Mouse (Mus musculus): Measurements from ENCODE around the gene Atl1. TPM values are rescaled to one million over a fixed set of nuclear protein-coding genes. Genes with fewer than 3 reads are reported as not detected.

Gene Atl1
- 1 to 10 TPM; 1.7 to 2.1 TPM for total RNA-seq (2021)
- long read RNA-seq, experiment 1, partial matches to known transcripts: 0 of 3 reads
- long read RNA-seq, experiment 1, other reads (novel, unspliced or antisense): 3 of 3 reads
- long read RNA-seq, experiment 2, partial matches to known transcripts: 0 of 2 reads
- long read RNA-seq, experiment 2, other reads (novel, unspliced or antisense): 2 of 2 reads

GRCm38 (mm10) chr12:69892371-69893251 lies at the start of gene Atl1, which contains the start of gene Map4k5:
Gene Atl1, plus strand, starts transcription at chr12:69892614.
Gene Map4k5, minus strand, starts transcription at chr12:69893200.
- intact Hi-C loops (cut with DNase I): loop anchor here (1.0 to 5.0 kb wide), 3 partner anchors 45 to 160 kb away; no protein-coding TSS in a partner anchor

DNA sequence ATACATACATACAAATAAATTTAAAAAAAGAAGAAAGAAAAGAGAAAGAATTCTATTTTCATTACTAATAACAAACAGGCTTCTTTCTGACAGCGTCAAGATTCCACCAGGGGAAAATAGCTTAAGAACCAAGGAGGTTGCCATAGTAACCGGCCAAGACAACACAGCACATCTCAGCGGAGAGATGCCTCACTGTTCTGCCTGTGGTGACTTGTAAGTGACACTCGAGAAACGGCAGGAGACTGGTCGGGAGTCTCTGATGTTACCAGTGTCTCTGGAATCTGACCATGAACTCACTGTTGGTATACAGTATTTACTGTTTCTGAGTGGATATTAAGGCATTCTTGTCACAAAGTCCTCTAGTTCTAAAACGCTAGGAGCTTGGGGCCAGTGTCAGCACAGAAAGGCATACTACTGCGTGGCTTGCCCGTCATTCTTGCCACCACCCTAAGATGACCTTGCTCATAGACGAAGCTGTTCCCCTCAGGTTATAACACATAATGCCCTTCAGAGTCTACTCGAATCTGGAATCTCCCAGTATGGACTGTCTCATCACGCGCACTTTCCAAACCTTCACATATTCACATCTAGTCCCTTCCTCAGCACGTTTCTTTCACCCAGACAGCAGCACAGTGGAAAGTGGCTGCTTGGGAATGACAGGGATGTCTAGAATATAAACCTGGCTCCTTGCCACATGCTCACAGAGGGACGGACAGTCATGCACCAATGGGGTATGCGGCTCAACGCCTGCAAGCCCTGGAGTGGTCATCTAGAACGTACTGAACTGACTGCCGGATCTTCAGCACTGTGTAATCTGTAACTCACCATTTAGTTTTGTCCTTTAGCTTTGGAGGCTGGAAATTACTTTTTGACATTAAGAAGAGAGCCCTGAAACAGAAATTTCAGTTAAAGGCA lies 48.6 kb upstream of the Atl1 start:
- DNase-seq: no peak

More at GRCm38 (mm10) chr12:69892371-69893251, at the start of gene Atl1, which contains the start of gene Map4k5:
- DNase-seq: peak; percentile 83 to 85

DNA sequence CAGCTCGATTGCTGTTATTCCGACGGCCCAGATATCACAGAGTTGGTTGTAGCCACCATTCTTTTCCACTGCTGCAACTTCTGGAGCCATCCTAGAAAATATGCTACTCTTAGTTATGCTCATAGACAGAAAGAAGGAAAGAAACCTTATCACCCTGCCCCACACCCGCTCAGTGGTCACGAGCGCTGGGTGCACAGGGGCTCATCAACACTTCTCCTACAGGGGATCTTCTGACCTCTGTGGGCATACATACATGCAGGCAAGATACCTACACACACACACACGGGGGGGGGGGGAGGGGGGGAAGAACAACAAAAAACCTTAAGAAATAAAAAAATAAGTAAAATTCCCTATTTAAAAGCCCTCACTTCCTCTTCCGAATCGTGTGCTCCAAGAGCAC lies 46.7 kb upstream of the Atl1 start:
- DNase-seq: no peak
- intact Hi-C loops (cut with DNase I): loop anchor here (5.0 kb wide), 1 partner anchor 47 kb away; the partner anchor contains the start of genes Atl1 and Map4k5

More for the DNA sequence above, 48.6 kb upstream of the Atl1 start:
- intact Hi-C loops (cut with DNase I): no loop called here

DNA sequence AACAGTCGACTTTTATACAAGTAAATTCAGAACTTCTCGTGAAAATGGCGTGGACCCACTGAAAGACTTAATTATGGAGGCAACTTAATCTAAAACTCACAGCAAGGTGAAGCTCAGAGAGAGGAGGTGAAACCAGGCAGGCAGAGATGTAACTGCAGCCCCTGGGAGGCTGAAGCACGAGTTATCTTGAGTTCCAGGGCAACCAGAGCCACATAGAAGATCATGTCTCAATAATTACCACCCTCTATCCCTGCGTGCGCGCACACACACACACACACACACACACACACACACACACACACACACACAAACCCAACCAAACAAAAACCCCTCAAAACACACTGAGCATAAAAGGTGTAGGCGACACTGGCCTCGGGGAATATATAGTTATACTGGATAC lies 45.9 kb upstream of the Atl1 start:
- DNase-seq: no peak
- intact Hi-C loops (cut with DNase I): loop anchor here (5.0 kb wide), 1 partner anchor 46 kb away; the partner anchor contains the start of genes Atl1 and Map4k5

DNA sequence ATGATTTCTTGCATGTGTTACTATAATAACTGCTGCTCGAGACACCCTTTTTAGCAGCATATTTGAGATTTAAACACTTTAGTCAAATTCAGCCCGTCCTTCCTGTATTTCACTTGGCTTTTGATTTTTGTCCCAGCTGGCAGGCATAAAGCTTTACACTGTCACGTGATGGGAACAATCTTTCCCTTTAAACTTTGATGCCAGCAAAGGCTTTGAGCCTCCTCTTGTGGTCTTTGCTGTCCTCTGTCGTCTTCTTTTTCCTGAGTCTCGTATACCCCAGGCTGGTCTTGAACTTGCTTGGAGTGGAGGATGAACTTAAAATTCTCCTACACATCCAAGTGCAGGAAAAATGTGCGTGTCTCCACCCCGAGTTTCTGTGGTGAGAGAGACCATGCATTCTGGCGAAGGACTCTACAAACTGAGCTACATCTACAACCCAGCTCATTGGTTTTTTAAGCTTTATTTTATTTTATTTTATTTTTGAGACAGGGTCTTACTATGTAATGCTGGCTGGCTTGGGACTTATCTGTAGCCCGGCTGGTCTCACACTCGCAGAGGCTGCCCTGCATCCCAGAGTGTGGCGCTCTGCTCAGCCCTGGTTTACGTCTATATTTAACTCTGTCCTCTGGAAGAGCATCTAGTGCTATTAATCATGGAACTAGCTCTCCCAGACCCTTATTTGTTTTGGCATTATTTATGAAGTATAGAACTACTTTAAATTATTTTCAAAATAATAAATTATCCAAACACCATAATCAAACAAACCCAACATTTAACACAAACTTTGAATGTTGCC lies 44.1 kb upstream of the Atl1 start:
- no peak for DNase-seq
- intact Hi-C loops (cut with DNase I): loop anchor here (5.0 kb wide), 1 partner anchor 44 kb away; the partner anchor contains the start of genes Atl1 and Map4k5

DNA sequence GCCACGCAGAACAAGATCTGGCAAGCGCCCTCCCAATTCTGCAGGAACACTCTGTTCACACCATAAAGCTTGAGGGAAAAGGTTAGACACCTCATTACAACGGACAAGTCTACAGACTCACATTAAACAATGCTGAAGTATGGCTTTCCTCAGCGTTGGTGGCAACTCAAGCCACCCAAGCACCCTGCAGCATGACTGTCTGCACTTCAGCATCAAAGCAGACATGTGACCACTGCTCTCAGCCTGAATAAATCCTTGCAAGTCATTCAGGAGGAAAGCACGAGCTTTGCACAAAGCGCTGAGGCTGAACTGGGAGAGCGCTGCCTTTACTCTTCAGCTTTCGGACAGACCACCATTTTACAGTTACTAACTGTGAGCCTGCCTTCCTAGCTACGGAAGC lies 40.1 kb upstream of the Atl1 start:
- no peak for DNase-seq
- intact Hi-C loops (cut with DNase I): no loop called here

DNA sequence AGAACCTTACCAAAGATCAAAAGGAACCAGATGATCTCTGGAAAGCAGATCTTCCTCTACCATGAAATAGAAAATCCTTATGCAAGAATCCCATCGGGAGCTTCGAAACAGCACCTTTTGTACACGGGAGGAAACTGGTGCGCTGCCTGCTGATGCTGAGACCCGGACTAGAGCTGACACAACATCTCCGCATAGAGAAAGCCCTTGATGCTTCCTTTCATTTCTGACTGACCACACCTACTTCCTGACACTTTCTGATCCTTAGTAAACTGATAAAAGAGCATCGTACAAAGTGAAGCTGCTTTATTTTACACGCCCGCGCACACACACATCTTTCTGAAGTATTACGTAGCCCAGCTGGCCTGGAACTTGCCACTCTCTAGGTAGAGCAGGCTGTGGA lies 39.0 kb upstream of the Atl1 start:
- intact Hi-C loops (cut with DNase I): no loop called here

GRCm38 (mm10) chr12:69853942-69854341 lies 38.5 kb upstream of the Atl1 start:
- intact Hi-C loops (cut with DNase I): no loop called here
- DNase-seq: no peak

More for the DNA sequence above, 39.0 kb upstream of the Atl1 start:
- DNase-seq: no peak

DNA sequence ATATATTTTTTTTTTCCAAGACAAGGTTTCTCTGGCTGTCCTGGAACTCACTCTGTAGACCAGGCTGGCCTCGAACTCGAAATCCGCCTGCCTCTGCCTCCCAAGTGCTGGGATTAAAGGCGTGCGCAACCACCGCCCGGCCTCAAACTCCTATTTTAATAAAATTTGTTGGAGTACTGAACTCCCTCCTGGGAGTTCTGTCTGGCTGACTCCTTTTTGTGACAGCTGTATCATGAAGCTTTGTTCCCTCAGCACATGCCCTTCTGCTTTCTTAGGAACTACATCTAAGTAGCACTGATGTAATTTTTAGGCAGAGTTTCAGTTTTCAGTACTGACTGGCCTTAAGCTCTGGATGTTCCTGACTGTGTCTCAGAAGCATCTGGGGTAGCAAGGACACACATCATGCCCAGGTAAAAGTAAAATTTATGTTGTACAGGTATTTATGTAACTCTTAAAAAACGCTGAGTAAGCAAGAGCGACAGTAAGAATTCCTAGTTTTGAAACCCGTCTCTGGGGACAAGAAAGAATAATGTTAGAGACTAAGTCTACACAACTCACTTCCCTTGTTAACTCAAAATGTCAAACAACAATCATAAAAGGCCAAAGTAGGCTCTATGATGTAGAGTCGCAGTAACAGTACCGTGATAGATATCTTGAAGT lies 36.6 kb upstream of the Atl1 start:
- intact Hi-C loops (cut with DNase I): no loop called here
- no peak for DNase-seq

DNA sequence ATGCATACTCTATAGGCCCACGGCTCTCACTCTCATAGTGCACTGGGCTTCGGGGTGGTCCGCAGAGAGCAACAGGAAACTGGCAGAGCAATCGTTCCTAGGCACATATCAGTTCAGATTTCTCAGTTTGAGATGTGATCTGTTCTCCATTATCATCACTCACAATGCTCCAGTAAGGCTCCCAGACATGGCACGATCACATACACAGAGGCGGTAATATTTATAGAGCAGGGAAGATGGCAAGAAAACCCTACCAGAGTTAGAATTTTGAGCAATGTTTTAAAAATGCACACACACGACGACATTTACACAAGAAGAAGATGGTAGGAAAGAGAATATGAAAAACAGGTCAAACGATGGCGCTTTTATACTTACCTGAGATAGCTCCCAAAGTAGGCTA lies 36.0 kb upstream of the Atl1 start:
- intact Hi-C loops (cut with DNase I): no loop called here
- DNase-seq: no peak

- intact Hi-C loops (cut with DNase I): no loop called here
- DNase-seq: no peak
Observed at GRCm38 (mm10) chr12:69857597-69857996, 34.8 kb upstream of the Atl1 start.

DNA sequence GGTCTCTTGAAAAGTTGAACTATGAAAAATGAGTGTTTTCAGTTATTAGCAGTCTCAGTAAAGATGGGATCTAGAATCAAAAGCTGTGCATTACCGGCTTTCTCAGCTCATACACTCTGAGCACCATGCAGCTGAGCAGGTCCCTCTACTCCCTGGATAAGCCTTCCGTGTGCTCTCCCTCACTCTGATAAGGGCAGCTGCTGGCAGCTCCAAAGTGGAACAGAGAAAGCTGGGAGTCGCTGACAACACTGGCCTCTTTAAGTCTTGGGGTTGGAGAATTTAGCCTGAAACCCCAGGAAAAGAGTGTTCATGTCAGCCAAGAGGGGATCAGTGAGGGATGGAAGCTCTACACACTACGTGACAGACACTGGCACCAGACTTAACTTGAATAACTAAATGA lies 33.6 kb upstream of the Atl1 start:
- no peak for DNase-seq
- intact Hi-C loops (cut with DNase I): no loop called here

DNA sequence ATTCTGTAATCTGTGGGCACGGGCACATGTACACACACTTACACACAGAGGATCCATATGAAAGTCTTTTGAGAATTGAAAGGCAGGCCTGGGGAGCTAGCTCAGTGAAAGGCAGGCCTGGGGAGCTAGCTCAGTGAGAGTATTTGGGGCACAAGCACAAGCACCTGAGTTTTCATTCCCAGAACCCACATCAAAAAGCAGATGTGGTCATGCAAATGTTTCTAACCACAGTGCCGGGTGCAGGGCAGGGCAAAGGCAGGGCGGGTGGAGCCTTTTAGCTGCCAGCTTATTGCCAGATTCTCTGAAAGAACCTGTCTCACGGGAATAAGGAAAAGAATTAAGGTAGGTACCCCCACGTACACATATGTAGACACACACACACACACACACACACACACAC lies 28.9 kb upstream of the Atl1 start:
- intact Hi-C loops (cut with DNase I): no loop called here
- no peak for DNase-seq

GRCm38 (mm10) chr12:69864164-69864692 lies 28.2 kb upstream of the Atl1 start:
- no peak for DNase-seq
- intact Hi-C loops (cut with DNase I): no loop called here

GRCm38 (mm10) chr12:69867338-69867737 lies 25.1 kb upstream of the Atl1 start:
- intact Hi-C loops (cut with DNase I): no loop called here
- DNase-seq: no peak

DNA sequence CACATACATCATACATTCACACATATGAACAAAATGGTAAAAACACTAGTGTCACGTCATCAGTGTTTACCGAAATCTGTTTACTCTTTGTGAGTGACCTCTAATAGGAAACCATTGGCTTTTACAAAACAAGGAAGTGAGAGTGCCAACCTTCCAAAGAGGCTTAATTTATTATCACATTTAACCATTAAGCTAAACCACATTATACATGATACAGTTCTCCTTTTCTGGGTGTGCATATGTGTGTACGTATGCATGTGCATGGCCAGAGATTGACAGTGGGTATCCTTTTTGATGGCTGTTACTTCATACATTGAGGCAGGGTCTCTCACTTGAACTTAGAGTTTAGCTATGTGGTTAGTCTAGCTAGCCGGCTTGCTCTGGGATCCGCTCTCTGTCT lies 20.8 kb upstream of the Atl1 start:
- DNase-seq: no peak
- intact Hi-C loops (cut with DNase I): no loop called here

DNA sequence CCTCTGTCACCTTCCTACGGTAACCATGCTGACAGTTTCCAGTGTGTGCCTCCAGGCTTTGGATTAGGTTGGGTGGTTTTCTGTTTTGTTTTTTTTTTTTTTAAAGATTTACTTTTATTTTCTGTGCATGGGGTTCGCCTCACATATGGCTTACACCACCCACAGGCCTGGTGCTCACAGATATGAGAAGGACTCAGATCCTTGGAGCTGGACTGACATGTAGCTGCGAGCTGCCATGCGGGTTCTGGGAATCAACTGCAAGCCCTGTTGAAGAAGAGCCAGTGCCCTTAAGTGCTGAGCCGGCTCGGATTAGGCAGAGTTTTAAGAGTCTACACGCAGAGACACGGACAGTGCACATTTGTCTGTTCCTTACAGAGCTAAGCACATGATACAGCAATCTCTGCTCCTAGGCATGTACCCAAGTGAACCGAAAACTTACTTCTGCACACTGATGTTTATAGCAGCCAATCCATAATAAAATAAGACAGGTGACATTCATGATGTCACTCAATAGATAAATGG lies 14.5 kb upstream of the Atl1 start:
- intact Hi-C loops (cut with DNase I): no loop called here
- no peak for DNase-seq

DNA sequence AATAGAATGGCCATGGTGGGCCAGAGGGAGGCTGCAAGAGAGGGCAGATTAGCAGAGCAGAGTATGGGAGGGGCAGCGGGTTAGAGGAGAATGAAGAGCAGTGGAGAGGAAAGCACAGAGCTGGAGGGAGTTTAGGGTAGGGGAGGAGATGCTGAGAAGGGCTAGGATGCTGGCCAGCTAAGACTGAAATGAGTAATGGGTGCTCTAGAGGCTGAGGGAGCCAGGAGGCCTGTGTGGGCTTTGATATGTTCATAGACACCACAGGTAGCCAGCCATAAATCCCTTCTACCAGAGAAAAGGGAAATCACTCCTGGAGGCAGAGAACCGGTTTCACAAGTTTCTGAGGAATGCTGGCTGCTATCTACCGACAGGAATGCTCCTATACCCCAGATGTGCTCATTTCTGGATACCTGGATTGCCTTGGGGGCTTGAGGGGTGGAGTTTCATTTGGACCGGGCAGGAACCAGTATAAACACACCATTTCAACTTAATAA lies 13.2 kb upstream of the Atl1 start:
- DNase-seq: no peak
- intact Hi-C loops (cut with DNase I): no loop called here

GRCm38 (mm10) chr12:69879739-69880138 lies 12.7 kb upstream of the Atl1 start:
- intact Hi-C loops (cut with DNase I): no loop called here
- DNase-seq: no peak

Measured in gastrocnemius, postnatal 36 days (tissue).